Mouse (Mus musculus): ENCODE measurements around the gene Samhd1. TPM values are rescaled to one million over a fixed set of nuclear protein-coding genes. Genes with fewer than 3 reads are reported as not detected.

The Samhd1 gene
- polyA plus RNA-seq, 1 experiment from 2014 or later, result 17.3 TPM

DNA sequence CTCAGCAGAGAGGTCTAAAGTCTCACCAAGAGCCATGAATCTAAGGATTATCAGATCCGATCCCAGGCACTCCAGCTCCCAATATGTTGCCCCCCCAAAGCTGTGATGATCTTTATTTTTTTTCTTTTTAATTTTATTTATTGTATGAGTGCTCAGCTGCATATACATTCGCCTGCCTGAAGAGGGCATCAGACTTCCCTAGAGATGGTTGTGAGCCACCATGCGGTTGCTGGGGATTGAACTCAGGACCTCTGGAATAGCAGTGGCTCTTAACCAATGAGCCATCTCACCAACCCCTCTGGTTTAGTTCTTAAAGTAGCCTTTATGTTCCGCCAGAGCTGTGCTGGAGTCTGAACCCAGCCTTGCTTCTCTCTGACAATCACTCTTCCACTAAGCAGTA lies 81.3 kb downstream of the Samhd1 start:
- no peak overlapping the region for H3K9ac ChIP-seq (replicated peaks)
- 66% methylated on average over 4 of the region's 4 CpGs for WGBS (ENCODE audit: insufficient replicate concordance)
- H3K4me2 ChIP-seq (ENCODE audit: low read depth, low read length), result no peak overlapping the region
- no peak overlapping the region for H3K27ac ChIP-seq (ENCODE audit: low read depth)
- H3K36me3 ChIP-seq (replicated peaks; ENCODE audit: insufficient read depth, low read length), result no peaks in the 10 kb centered on the region
- DNase-seq (no peak), ATAC-seq (no peak)
- no peaks in the 10 kb centered on the region for H3K27me3 ChIP-seq (ENCODE audit: insufficient read depth, low read length)
- H3K9me3 ChIP-seq (ENCODE audit: low read length), result no peaks in the 10 kb centered on the region
- H3K4me1 ChIP-seq (ENCODE audit: insufficient read depth), result peaks cover 4% of the 10 kb centered on the region; the same call in 1 of the 2 replicates
- no peak for TF ChIP-seq EP300 (IDR thresholded peaks at IDR 0.05; ENCODE audit: low read depth)
- TF ChIP-seq CTCF (IDR thresholded peaks at IDR 0.05; ENCODE audit: low read depth), result peak; percentile 39
- H3K4me3 ChIP-seq (ENCODE audit: low read depth, low read length), result no peak overlapping the region

DNA sequence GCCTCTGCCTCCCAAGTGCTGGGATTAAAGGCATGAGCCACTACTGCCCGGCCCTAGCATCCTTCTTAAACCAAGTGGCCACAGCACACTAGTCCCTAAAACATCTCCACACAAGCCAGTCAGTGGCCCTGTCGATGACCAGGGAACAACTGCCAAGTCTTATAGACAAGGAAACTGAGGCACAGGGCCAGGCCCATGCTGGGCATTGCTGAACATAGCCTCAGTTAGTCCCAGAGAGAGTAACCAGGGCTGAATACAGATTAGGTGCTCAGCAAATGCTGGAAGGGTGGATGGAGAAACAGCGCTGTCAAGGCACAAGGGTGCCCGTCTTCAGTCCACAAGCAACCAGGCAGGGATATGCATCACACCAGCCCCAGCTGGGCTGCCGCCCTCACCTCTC lies 81.9 kb downstream of the Samhd1 start:
- H3K27me3 ChIP-seq (ENCODE audit: insufficient read depth, low read length), result no peaks in the 10 kb centered on the region
- WGBS (ENCODE audit: insufficient replicate concordance), result 84% methylated on average over 5 of the region's 5 CpGs
- no peaks in the 10 kb centered on the region for H3K4me1 ChIP-seq (ENCODE audit: insufficient read depth)
- no peak overlapping the region for H3K27ac ChIP-seq (ENCODE audit: low read depth)
- no peaks in the 10 kb centered on the region for H3K9me3 ChIP-seq (ENCODE audit: low read length)
- H3K9ac ChIP-seq (replicated peaks), result no peak overlapping the region
- H3K36me3 ChIP-seq (replicated peaks; ENCODE audit: insufficient read depth, low read length), result no peaks in the 10 kb centered on the region
- H3K4me2 ChIP-seq (ENCODE audit: low read depth, low read length), result no peak overlapping the region
- DNase-seq (no peak), ATAC-seq (no peak)
- TF ChIP-seq EP300 (IDR thresholded peaks at IDR 0.05; ENCODE audit: low read depth) (no peak), CTCF (IDR thresholded peaks at IDR 0.05; ENCODE audit: low read depth) (no peak)
- H3K4me3 ChIP-seq (ENCODE audit: low read depth, low read length), result no peak overlapping the region

DNA sequence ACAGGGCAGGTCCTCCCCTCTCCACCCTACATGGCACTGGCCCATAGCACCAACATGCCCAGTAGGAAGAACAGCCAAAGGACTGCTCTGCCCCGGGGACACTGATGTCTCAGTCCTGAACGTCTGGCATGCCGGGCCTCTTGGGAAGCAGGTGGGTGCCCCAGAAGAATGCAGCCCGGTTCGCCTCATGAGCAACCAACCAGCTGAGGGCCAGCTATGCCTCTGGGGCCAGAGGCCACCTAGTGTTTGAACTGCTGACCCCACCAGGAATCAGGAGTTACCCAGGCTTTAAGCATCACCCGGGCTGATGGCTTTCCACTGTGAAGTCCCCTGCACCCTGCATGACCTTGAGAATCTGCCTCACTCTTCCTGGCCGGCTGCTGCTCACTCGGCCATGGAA lies 82.6 kb downstream of the Samhd1 start:
- WGBS (ENCODE audit: insufficient replicate concordance), result 75% methylated on average over 8 of the region's 8 CpGs
- TF ChIP-seq EP300 (IDR thresholded peaks at IDR 0.05; ENCODE audit: low read depth), result no peak
- H3K27me3 ChIP-seq (ENCODE audit: insufficient read depth, low read length), result no peaks in the 10 kb centered on the region
- DNase-seq (no peak), ATAC-seq (no peak)
- no peak overlapping the region for H3K9ac ChIP-seq (replicated peaks)
- no peak overlapping the region for H3K4me3 ChIP-seq (ENCODE audit: low read depth, low read length)
- no peaks in the 10 kb centered on the region for H3K36me3 ChIP-seq (replicated peaks; ENCODE audit: insufficient read depth, low read length)
- no peaks in the 10 kb centered on the region for H3K9me3 ChIP-seq (ENCODE audit: low read length)
- no peaks in the 10 kb centered on the region for H3K4me1 ChIP-seq (ENCODE audit: insufficient read depth)
- H3K4me2 ChIP-seq (ENCODE audit: low read depth, low read length), result no peak overlapping the region
- no peak overlapping the region for H3K27ac ChIP-seq (ENCODE audit: low read depth)

DNA sequence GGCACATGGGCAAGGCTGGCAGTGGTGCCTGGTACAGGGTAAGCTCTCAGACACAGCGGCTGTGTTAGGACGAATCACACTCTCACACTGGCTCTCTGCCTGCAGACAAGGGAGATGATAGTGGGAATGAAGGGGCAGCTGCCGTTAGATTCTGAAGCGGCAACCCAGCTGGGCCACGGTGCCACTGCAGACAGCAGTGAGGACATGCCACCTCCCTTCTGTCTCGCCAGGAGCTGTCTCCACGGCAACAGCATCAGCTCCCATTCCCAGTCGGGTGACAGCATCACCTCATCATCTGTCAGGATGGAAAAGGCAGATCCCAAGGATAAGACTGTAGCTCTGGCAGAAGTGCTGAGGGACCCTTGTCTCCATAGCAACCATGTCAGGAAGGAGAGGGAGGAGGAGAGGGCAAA lies 85.2 kb downstream of the Samhd1 start:
- DNase-seq (no peak), ATAC-seq (no peak)
- Histone ChIP-seq H3K9me3 (ENCODE audit: low read length) (0 out of 2 replicates have a peak, but pooled peaks cover 3% of the 10 kb centered on the region), H3K4me3 (ENCODE audit: low read depth, low read length) (no peak overlapping the region), H3K27me3 (ENCODE audit: insufficient read depth, low read length) (no peaks in the 10 kb centered on the region), H3K4me2 (ENCODE audit: low read depth, low read length) (no peak overlapping the region), H3K27ac (ENCODE audit: low read depth) (no peak overlapping the region), H3K9ac (replicated peaks) (no peak overlapping the region), H3K4me1 (ENCODE audit: insufficient read depth) (no peaks in the 10 kb centered on the region), H3K36me3 (replicated peaks; ENCODE audit: insufficient read depth, low read length) (no peaks in the 10 kb centered on the region)
- WGBS (ENCODE audit: insufficient replicate concordance), result 79% methylated on average over 8 of the region's 8 CpGs
- TF ChIP-seq CTCF (IDR thresholded peaks at IDR 0.05; ENCODE audit: low read depth), result no peak
- no peak for TF ChIP-seq EP300 (IDR thresholded peaks at IDR 0.05; ENCODE audit: low read depth)

DNA sequence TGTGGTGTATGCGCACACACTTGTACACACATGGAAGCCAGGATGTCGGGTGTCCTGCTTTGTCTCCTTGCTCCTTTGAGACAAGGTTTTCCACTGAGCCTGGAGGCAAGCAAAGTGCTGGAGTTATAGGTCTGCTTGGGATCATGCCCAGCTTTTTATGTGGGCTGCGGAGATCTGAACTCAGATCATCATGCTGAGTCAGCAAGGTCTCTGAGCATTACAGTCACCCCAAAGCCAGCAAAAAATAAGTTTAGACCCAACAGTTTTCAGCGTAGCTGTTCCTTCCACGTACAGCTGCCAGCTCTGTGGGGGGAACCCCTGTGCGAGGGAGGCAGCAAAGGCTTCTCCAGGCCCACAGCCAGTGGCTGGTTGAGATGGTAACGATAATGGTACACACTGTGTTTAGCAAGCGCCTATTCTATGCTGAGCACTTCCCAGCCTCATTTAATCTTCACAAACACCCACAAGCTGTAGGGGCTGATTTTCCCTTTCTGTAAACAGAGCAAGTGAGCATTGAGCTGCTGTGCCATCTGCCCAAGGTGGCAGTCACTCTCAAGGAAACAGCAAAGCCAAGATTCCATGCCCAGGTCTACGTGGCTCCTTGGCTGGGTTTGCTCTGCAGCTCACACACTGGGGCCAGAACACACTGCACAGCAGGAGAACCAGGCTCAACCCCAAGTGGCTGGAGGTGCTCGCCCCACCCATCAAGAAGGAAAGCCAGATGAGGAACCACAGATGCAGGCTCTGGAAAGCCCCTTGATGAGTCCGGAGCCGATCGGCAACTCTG lies 86.5 kb downstream of the Samhd1 start:
- no peak for ATAC-seq

More for the DNA sequence above, 86.5 kb downstream of the Samhd1 start:
- Histone ChIP-seq H3K27me3 (ENCODE audit: insufficient read depth, low read length) (no peaks in the 10 kb centered on the region), H3K9ac (replicated peaks) (no peak overlapping the region), H3K36me3 (replicated peaks; ENCODE audit: insufficient read depth, low read length) (no peaks in the 10 kb centered on the region), H3K9me3 (ENCODE audit: low read length) (0 out of 2 replicates have a peak, but pooled peaks cover 3% of the 10 kb centered on the region), H3K4me1 (ENCODE audit: insufficient read depth) (no peaks in the 10 kb centered on the region), H3K4me3 (ENCODE audit: low read depth, low read length) (no peak overlapping the region), H3K27ac (ENCODE audit: low read depth) (no peak overlapping the region), H3K4me2 (ENCODE audit: low read depth, low read length) (no peak overlapping the region)
- TF ChIP-seq EP300 (IDR thresholded peaks at IDR 0.05; ENCODE audit: low read depth) (no peak), CTCF (IDR thresholded peaks at IDR 0.05; ENCODE audit: low read depth) (no peak)
- no peak for DNase-seq
- 77% methylated on average over 13 of the region's 13 CpGs for WGBS (ENCODE audit: insufficient replicate concordance)

Other genes with a start within 250 kb of the Samhd1 start
- gene Sla2, start 248.1 kb downstream of the Samhd1 start, polyA plus RNA-seq (2015; fragmentation: Nextera tagmentation; extraction: Ambion mirVana), result 1.8 and 2.4 TPM in 2 replicates
- 10.0 and 11.3 TPM in 2 replicates for gene Ndrg3, start 143.2 kb downstream of the Samhd1 start, polyA plus RNA-seq (2015; fragmentation: Nextera tagmentation; extraction: Ambion mirVana)
- 12.4 and 14.0 TPM in 2 replicates for gene Dsn1, start 128.1 kb downstream of the Samhd1 start, polyA plus RNA-seq (2015; fragmentation: Nextera tagmentation; extraction: Ambion mirVana)
- 0.65 and 1.0 TPM in 2 replicates for gene Soga1, start 56.0 kb downstream of the Samhd1 start, polyA plus RNA-seq (2015; fragmentation: Nextera tagmentation; extraction: Ambion mirVana)
- gene Tldc2, start 48.2 kb downstream of the Samhd1 start, polyA plus RNA-seq (2015; fragmentation: Nextera tagmentation; extraction: Ambion mirVana), result not detected in 2 replicates
- 9.1 and 10.0 TPM in 2 replicates for gene Rbl1, start 69.3 kb upstream of the Samhd1 start, polyA plus RNA-seq (2015; fragmentation: Nextera tagmentation; extraction: Ambion mirVana)
- 74.2 and 86.1 TPM in 2 replicates for gene Rpn2, start 143.8 kb upstream of the Samhd1 start, polyA plus RNA-seq (2015; fragmentation: Nextera tagmentation; extraction: Ambion mirVana)
- gene Mroh8, start 144.3 kb upstream of the Samhd1 start, polyA plus RNA-seq (2015; fragmentation: Nextera tagmentation; extraction: Ambion mirVana), result 0.07 and 0.17 TPM in 2 replicates
- not detected in 2 replicates for gene Ghrh, start 212.2 kb upstream of the Samhd1 start, polyA plus RNA-seq (2015; fragmentation: Nextera tagmentation; extraction: Ambion mirVana)
- gene Manbal, start 232.3 kb upstream of the Samhd1 start, polyA plus RNA-seq (2015; fragmentation: Nextera tagmentation; extraction: Ambion mirVana), result 22.8 and 23.4 TPM in 2 replicates

Measured in liver, postnatal 0 days (tissue).